Mouse (Mus musculus) lung, embryonic 16.5 days (tissue): ENCODE results near the gene Iqcj. TPM values are rescaled to one million over a fixed set of nuclear protein-coding genes. Genes with fewer than 3 reads are reported as not detected.

Experiments used
- ATAC-seq: fragments of 200-750 bp; cut with Nextera tagmentation; 2 replicates; pipeline ENCODE4 v1.8.0; 2017; ENCODE audit warnings: low read depth, mild to moderate bottlenecking, moderate library complexity
- H3K27ac ChIP-seq: fragments of 300-500 bp; sonication (generic); 2 replicates; pipeline ENCODE4 v1.5.1; 2014; ENCODE audit warnings: mild to moderate bottlenecking, control low read depth, low read length
- H3K27me3 ChIP-seq: fragments of 300-500 bp; sonication (generic); 2 replicates; pipeline ENCODE4 v1.6.1; 2014; ENCODE audit warnings: low read depth, low read length, mixed read lengths; ENCODE audit not compliant: control insufficient read depth, insufficient read depth
- H3K36me3 ChIP-seq: fragments of 300-500 bp; sonication (generic); 2 replicates; pipeline ENCODE4 v1.6.1; 2014; ENCODE audit warnings: low read length; ENCODE audit not compliant: control insufficient read depth, insufficient read depth
- H3K4me1 ChIP-seq: fragments of 300-500 bp; sonication (generic); replicated peaks from 2 replicates; pipeline ENCODE4 v1.6.1; 2014; ENCODE audit warnings: low read length, mixed read lengths; ENCODE audit not compliant: control insufficient read depth, insufficient read depth
- H3K4me2 ChIP-seq: fragments of 300-500 bp; sonication (generic); 2 replicates; pipeline ENCODE4 v1.6.1; 2014; ENCODE audit warnings: low read depth, low read length, control low read depth
- H3K4me3 ChIP-seq: fragments of 300-500 bp; sonication (generic); 2 replicates; pipeline ENCODE4 v1.5.1; 2014; ENCODE audit warnings: mild to moderate bottlenecking, low read length, control low read depth
- H3K9ac ChIP-seq: fragments of 300-500 bp; sonication (generic); 2 replicates; pipeline ENCODE4 v1.6.1; 2014; ENCODE audit warnings: low read length, control low read depth
- H3K9me3 ChIP-seq: fragments of 300-500 bp; sonication (generic); 2 replicates; pipeline ENCODE4 v1.6.1; 2016; ENCODE audit warnings: low read length; ENCODE audit not compliant: control insufficient read depth
- WGBS: fragments of 180-500 bp; shearing (Covaris S2); extraction: QIAGEN DNeasy Blood & Tissue Kit; methylation state at CpG from one replicate; pipeline ENCODE4 v1.1.7; 2014; 5-methylcytosine and 5-hydroxymethylcytosine counted together
- polyA plus RNA-seq: library from polyadenylated mRNA; unstranded; fragments of >200 nt; fragmentation: Nextera tagmentation; extraction: Ambion mirVana; gene quantifications from 2 replicates; pipeline ENCODE4 v1.2.1, GENCODE M21; 2015

Iqcj gene
- polyA plus RNA-seq, 1 experiment from 2014 or later = not detected

DNA sequence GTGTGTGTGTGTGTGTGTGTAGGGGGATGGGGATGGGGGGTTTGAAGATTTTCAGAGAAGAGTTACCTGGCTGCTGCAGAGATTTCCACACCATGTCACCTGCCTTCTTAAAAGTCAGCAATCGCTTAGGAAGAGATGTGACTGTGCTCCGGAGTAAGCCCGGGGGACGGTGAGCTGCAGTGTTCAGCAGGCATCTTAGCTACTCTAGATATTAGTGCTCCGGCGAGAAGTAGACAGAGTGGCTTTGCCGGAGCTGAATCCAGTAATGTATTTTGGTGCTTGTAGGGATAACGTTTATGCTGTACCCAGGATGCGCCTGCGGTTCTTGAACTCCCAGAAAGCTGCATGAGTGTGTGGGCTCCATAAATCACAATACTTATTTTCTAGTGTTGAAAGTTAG is 748 bp downstream of the Iqcj start:
- ATAC-seq = no peak
- no peak overlapping the region for H3K4me2 ChIP-seq
- no peak overlapping the region for H3K9ac ChIP-seq
- no peaks in the 10 kb centered on the region for H3K9me3 ChIP-seq
- no peak overlapping the region for H3K27ac ChIP-seq
- no peaks in the 10 kb centered on the region for H3K27me3 ChIP-seq
- no peaks in the 10 kb centered on the region for H3K4me1 ChIP-seq
- WGBS = 75% methylated on average over 10 of the region's 10 CpGs
- no peak overlapping the region for H3K4me3 ChIP-seq
- H3K36me3 ChIP-seq = no peaks in the 10 kb centered on the region

DNA sequence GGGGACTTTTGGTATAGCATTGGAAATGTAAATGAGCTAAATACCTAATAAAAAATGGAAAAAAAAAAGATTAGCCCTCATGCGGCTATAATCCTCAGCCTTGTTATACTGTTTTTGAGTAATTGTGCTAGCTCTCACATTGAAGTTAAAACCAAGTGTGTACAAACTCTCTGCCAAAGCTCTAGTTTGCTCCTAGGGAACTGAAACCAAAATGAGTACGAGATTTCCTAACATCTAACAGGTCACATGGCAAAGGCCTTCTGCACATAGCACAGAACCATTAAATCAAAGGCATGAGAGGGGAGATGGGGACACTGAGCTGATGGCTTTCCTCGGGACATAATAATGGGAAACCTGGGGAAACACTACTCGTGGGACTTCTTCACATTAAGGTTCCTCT is 10.5 kb downstream of the Iqcj start:
- no peak overlapping the region for H3K4me3 ChIP-seq
- H3K9me3 ChIP-seq = no peaks in the 10 kb centered on the region
- no peak for ATAC-seq
- H3K27ac ChIP-seq = no peak overlapping the region
- H3K27me3 ChIP-seq = no peaks in the 10 kb centered on the region
- H3K4me1 ChIP-seq = no peaks in the 10 kb centered on the region
- WGBS = 80% methylated on average over 4 of the region's 4 CpGs
- H3K4me2 ChIP-seq = no peak overlapping the region
- H3K36me3 ChIP-seq = no peaks in the 10 kb centered on the region
- H3K9ac ChIP-seq = no peak overlapping the region

DNA sequence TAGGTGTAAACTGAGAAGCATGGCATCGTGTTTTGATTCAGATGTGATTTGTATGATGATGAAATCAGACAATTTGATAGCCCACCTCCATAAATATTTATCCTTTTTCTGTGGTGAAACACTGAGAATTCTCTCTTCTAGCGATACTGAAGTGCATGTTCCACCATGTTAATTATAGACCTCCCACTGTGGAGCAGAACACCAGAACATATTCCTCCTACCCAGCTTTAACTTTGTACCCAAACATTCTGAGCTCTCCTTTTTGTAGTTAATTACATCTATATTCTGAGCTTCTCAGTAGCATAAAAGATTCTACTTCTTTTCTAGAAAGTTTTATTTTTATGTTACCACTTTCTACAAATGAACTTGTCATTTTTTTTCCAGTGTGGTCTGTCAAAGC is 16.6 kb downstream of the Iqcj start:
- Histone ChIP-seq H3K27ac (no peak overlapping the region), H3K4me1 (no peaks in the 10 kb centered on the region), H3K9me3 (no peaks in the 10 kb centered on the region), H3K9ac (no peak overlapping the region), H3K4me2 (no peak overlapping the region), H3K4me3 (no peak overlapping the region), H3K27me3 (no peaks in the 10 kb centered on the region), H3K36me3 (no peaks in the 10 kb centered on the region)
- ATAC-seq = no peak
- WGBS = 81% methylated on average over 2 of the region's 2 CpGs

DNA sequence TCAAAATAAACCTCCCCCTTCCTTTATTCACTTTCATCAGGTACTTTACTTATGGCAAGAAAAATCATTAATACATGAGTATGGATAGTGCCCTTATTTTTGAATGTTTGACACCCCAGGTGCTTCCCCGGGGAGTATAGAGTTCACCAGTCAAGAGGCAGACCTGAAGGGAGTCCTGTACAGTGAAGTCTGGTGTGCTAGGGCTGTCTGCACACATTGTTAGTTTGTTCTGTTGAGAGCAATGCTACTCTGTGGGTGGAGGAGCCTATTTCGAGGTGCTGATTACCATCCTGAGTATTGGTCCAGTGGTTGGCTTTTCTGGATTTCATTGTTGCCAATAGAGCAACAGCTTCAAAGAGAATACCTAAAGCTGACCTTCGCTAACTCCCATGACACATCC is 26.1 kb downstream of the Iqcj start:
- H3K9ac ChIP-seq = no peak overlapping the region
- H3K27me3 ChIP-seq = no peaks in the 10 kb centered on the region
- WGBS = 76% methylated on average over 3 of the region's 3 CpGs
- H3K36me3 ChIP-seq = no peaks in the 10 kb centered on the region
- no peak for ATAC-seq
- H3K4me1 ChIP-seq = no peaks in the 10 kb centered on the region
- H3K27ac ChIP-seq = no peak overlapping the region
- no peak overlapping the region for H3K4me3 ChIP-seq
- H3K4me2 ChIP-seq = no peak overlapping the region
- H3K9me3 ChIP-seq = no peaks in the 10 kb centered on the region

DNA sequence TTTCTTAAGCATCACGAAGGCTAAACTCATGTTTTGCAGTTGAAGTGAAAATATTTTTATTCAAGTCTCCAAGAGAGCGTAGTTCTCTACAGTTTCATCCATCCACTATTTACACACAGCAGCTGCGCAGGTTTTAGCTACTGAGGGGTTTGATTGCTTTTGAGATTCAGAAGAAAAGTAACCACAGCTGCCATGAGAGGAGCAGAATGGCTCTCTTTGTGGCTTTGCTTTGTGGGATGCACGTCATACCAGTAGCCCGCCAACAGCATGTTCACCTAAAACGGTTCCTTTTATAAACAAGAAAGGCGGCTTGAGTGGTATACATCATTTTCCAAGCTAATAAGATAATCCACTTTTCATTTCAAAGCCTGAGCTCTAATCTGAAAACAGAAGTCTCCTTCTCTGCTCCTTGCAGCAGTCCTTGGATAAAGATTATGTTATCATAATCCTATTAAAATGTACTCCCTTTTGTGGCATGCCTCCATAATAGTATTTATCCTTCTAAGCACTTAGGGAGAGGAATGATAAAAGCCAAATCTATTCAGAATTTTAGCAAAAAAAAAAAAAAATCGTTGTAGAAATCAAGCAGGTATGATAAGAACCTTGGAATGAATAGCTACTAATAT is 26.7 kb downstream of the Iqcj start:
- Histone ChIP-seq H3K4me2 (no peak overlapping the region), H3K27ac (no peak overlapping the region), H3K27me3 (no peaks in the 10 kb centered on the region), H3K4me1 (no peaks in the 10 kb centered on the region), H3K9ac (no peak overlapping the region), H3K36me3 (no peaks in the 10 kb centered on the region), H3K9me3 (no peaks in the 10 kb centered on the region), H3K4me3 (no peak overlapping the region)
- WGBS = 46% methylated on average over 8 of the region's 8 CpGs
- no peak for ATAC-seq

DNA sequence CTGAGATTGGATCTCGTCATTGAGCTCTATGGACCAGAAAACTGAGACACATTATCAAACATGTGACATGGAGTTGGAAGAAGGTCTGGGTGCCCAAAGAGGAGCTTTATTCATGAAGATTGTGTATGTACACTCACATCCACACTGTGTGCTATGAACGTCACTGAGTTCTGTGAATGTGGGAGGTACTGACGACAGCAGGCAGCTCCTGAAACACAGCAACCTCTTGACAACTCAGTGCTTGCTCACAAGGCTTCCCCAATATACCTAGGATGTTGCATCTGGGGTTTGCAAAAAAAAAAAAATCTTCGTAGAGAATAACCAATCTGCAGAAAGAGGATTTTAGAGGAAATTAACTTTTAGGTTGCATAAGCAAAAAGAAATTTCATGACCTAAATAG is 31.1 kb downstream of the Iqcj start:
- Histone ChIP-seq H3K9ac (no peak overlapping the region), H3K4me2 (no peak overlapping the region), H3K27ac (no peak overlapping the region), H3K9me3 (no peaks in the 10 kb centered on the region), H3K36me3 (no peaks in the 10 kb centered on the region), H3K4me1 (no peaks in the 10 kb centered on the region), H3K27me3 (no peaks in the 10 kb centered on the region), H3K4me3 (no peak overlapping the region)
- no peak for ATAC-seq
- WGBS = 70% methylated on average over 4 of the region's 4 CpGs

DNA sequence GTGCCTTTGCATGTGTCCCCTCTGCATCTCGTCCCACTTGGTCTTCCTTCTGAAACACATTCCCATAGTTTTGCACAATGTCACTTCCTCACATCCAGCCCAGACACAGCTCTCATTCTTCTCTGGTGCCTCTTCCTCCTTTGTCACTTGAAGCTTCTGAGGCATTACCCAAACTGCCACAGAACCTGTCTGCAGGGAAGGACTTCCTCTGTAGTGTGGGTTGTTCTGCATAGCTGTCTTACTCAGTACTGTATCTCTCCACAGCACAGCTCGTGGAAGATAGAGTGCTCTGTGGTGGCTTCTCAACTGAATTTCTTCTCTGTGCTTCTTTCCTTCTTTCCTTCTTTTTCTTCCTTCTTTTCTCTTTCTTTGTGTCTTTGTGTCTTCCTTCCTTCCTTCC is 33.4 kb downstream of the Iqcj start:
- 61% methylated on average over 2 of the region's 2 CpGs for WGBS
- H3K4me1 ChIP-seq = no peaks in the 10 kb centered on the region
- H3K9ac ChIP-seq = no peak overlapping the region
- no peak overlapping the region for H3K27ac ChIP-seq
- no peaks in the 10 kb centered on the region for H3K27me3 ChIP-seq
- no peak overlapping the region for H3K4me2 ChIP-seq
- no peak overlapping the region for H3K4me3 ChIP-seq
- H3K9me3 ChIP-seq = no peaks in the 10 kb centered on the region
- H3K36me3 ChIP-seq = no peaks in the 10 kb centered on the region
- no peak for ATAC-seq

DNA sequence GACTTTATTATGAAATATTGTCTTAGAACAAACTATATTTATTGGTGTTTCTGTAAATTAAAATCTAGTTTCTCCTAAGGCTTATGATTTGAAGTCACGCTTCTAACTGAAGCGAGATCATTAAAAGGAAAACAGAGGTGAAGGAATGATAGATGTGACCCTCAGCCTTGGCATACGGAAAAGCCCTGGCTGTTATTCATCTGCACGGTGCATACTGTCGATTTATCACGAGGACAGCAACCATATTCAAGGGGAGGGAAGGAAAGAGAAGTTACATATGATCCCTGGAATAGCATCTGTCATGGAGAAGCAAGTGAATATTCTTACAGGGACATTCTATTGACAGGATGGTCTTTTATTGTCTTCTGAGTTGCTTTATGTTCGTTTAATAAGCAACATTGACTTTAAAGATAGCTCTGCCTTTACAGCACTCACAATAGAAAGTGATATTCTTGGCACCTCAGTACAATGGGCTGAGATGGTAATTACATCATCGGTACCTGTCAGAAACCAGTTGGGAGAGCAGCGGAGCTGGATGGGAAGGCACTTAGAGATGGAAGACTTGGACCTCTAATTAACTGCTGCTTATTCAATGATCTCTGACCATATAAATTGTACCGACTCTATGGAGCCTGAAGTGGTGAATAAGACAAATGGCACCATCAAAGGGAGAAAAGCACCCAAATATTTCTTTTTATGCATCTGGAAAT is 38.6 kb downstream of the Iqcj start:
- no peaks in the 10 kb centered on the region for H3K27me3 ChIP-seq
- no peaks in the 10 kb centered on the region for H3K36me3 ChIP-seq
- H3K4me2 ChIP-seq = no peak overlapping the region
- 69% methylated on average over 10 of the region's 10 CpGs for WGBS
- no peak overlapping the region for H3K27ac ChIP-seq
- H3K9me3 ChIP-seq = no peaks in the 10 kb centered on the region
- no peak overlapping the region for H3K4me3 ChIP-seq
- ATAC-seq = no peak
- H3K4me1 ChIP-seq = no peaks in the 10 kb centered on the region
- H3K9ac ChIP-seq = no peak overlapping the region

DNA sequence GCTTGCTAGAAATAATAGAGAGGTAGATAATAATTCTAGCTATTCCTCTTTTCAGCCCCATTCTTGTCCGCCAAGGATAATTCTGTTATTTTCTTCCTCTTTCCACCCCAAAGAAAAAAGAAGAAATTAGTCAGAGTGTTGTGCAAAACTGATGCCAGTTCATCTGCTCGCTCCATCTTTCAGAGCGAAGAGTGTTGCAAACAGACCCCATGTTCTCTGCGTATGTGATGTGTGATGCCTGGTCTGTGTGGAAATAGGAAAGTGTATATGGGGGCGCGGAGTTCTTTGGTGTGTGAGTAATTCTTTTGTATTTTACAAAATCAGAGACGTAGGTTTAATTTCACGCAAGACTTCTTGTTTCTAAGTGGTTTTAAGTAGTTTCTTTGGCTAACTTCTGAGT is 39.2 kb downstream of the Iqcj start:
- 89% methylated on average over 8 of the region's 8 CpGs for WGBS
- no peak for ATAC-seq
- H3K36me3 ChIP-seq = no peaks in the 10 kb centered on the region
- no peak overlapping the region for H3K4me3 ChIP-seq
- H3K4me1 ChIP-seq = no peaks in the 10 kb centered on the region
- no peak overlapping the region for H3K4me2 ChIP-seq
- no peaks in the 10 kb centered on the region for H3K9me3 ChIP-seq
- H3K27ac ChIP-seq = no peak overlapping the region
- no peaks in the 10 kb centered on the region for H3K27me3 ChIP-seq
- H3K9ac ChIP-seq = no peak overlapping the region
